ENCODE assay signal across 21 mouse cellular contexts in genomic region chr12:75524199-75524598, GRCm38 (mm10).
DNase-seq lines count a peak whose midpoint lies in the region; ATAC-seq and TF ChIP-seq lines count a peak whose summit lies in the region.
"Had no signal": no experiment of that assay in that cellular context is flagged by ENCODE, and none has a peak within 500 bp of the region (broad histone marks: within the 10 kb centered on the region; RNA-seq: fewer than 3 reads in every experiment).

No protein-coding gene starts in this region.

- peaks cover 18% of the 10 kb centered on the region for H3K4me1 ChIP-seq in liver, adult 2 months (ENCODE audit: control insufficient read depth, insufficient read depth, low read length)
- H3K4me1 ChIP-seq in liver, embryonic 11.5 days (replicated peaks; ENCODE audit: control insufficient read depth, insufficient read depth, low read length): peaks cover 12% of the 10 kb centered on the region

- WGBS in liver, adult 2 months: 90% methylated on average over 3 of the region's 3 CpGs
- WGBS in liver, embryonic 11.5 days: 66% methylated on average over 3 of the region's 3 CpGs

- DNase-seq in gastrocnemius, adult 2 months: no peak
- DNase-seq in gastrocnemius, adult 18-20 months (ENCODE audit: low spot score): no peak
- no peak for DNase-seq in liver, adult 2 months (ENCODE audit: extremely low read depth, low read depth, low spot score)
- no peak for DNase-seq in liver, embryonic 11.5 days (ENCODE audit: low spot score)
- DNase-seq in kidney, adult 8-10 months: no peak
- DNase-seq: adrenal gland, postnatal 10 days; adrenal gland, postnatal 25 days; B cell, adult 2 months; cerebellum, adult 11-12 months; cerebellum, adult 2 months; cerebellum, adult 9-10 months; cerebellum, postnatal 10 days; cerebellum, postnatal 25 days; forebrain, postnatal 0 days had no signal

- H3K36me3 ChIP-seq in liver, adult 2 months (ENCODE audit: control insufficient read depth, insufficient read depth, low read length): no peaks in the 10 kb centered on the region
- H3K36me3 ChIP-seq in liver, embryonic 11.5 days (ENCODE audit: control insufficient read depth, insufficient read depth, low read length): no peaks in the 10 kb centered on the region
- H3K36me3 ChIP-seq: embryonic facial prominence, embryonic 10.5 days; embryonic facial prominence, embryonic 12.5 days; forebrain, embryonic 15.5 days had no signal

- no peak for TF ChIP-seq POLR2A in liver, adult 2 months (IDR thresholded peaks at IDR 0.05; ENCODE audit: extremely low read depth, insufficient read depth, low read length)

- no peak overlapping the region for H3K4me3 ChIP-seq in gastrocnemius, adult 2 months
- no peak overlapping the region for H3K4me3 ChIP-seq in liver, adult 2 months (ENCODE audit: insufficient read depth, low read depth, low read length)
- H3K4me3 ChIP-seq in liver, embryonic 11.5 days (ENCODE audit: low read depth, low read length): no peak overlapping the region
- H3K4me3 ChIP-seq: embryonic facial prominence, embryonic 10.5 days; embryonic facial prominence, embryonic 12.5 days; forebrain, embryonic 13.5 days; forebrain, embryonic 15.5 days had no signal

- no peak for ATAC-seq in liver, embryonic 11.5 days (replicated peaks; ENCODE audit: low FRiP score)
- ATAC-seq: CD4-positive, CD25-positive, alpha-beta regulatory T cell, adult 4 months; forebrain, embryonic 13.5 days; forebrain, embryonic 15.5 days; forebrain, postnatal 0 days had no signal

- H3K9ac ChIP-seq in liver, adult 2 months (ENCODE audit: low read depth, low read length): no peak overlapping the region
- H3K9ac ChIP-seq in liver, embryonic 11.5 days (ENCODE audit: low read depth, low read length): no peak overlapping the region
- H3K9ac ChIP-seq: embryonic facial prominence, embryonic 12.5 days; forebrain, embryonic 13.5 days; forebrain, embryonic 15.5 days; forebrain, postnatal 0 days had no signal

- no peaks in the 10 kb centered on the region for H3K9me3 ChIP-seq in liver, embryonic 11.5 days (ENCODE audit: control insufficient read depth, low read length)
- H3K9me3 ChIP-seq: embryonic facial prominence, embryonic 10.5 days; embryonic facial prominence, embryonic 12.5 days; forebrain, embryonic 13.5 days; forebrain, embryonic 15.5 days; G1E had no signal

- no peak for TF ChIP-seq CTCF in gastrocnemius, adult 2 months (IDR thresholded peaks at IDR 0.05)
- no peak for TF ChIP-seq CTCF in liver, adult 2 months (IDR thresholded peaks at IDR 0.05; ENCODE audit: low read depth, low read length)

- H3K79me2 ChIP-seq in liver, adult 2 months (ENCODE audit: control insufficient read depth, insufficient read depth, low read length): peaks cover 33% of the 10 kb centered on the region

- H3K4me2 ChIP-seq in liver, embryonic 11.5 days: no peak overlapping the region
- H3K4me2 ChIP-seq: embryonic facial prominence, embryonic 12.5 days; forebrain, embryonic 13.5 days; forebrain, embryonic 15.5 days had no signal

- intact Hi-C loops in gastrocnemius, adult 2 months (cut with DNase I): no loop called here

- no peaks in the 10 kb centered on the region for H3K27me3 ChIP-seq in liver, adult 2 months (ENCODE audit: control insufficient read depth, insufficient read depth, low read length)
- no peaks in the 10 kb centered on the region for H3K27me3 ChIP-seq in liver, embryonic 11.5 days (replicated peaks; ENCODE audit: control insufficient read depth, insufficient read depth, low read length)
- H3K27me3 ChIP-seq: CH12.LX; embryonic facial prominence, embryonic 12.5 days; forebrain, embryonic 13.5 days; forebrain, embryonic 15.5 days had no signal

- H3K27ac ChIP-seq in gastrocnemius, adult 2 months: peak overlapping the region; percentile 14; the same call in 1 of the 2 replicates
- peak overlapping the region; percentile 4 for H3K27ac ChIP-seq in liver, adult 2 months (replicated peaks; ENCODE audit: insufficient read depth, low read depth, low read length)
- no peak overlapping the region for H3K27ac ChIP-seq in liver, embryonic 11.5 days (ENCODE audit: low read depth, low read length)
- H3K27ac ChIP-seq: embryonic facial prominence, embryonic 10.5 days; embryonic facial prominence, embryonic 12.5 days; forebrain, embryonic 13.5 days; forebrain, embryonic 15.5 days had no signal
